Mouse (Mus musculus): ENCODE data around the gene Eipr1. TPM values are rescaled to one million over a fixed set of nuclear protein-coding genes. Genes with fewer than 3 reads are reported as not detected.

The Eipr1 gene
- polyA plus RNA-seq, 1 experiment: 31.4 TPM

DNA sequence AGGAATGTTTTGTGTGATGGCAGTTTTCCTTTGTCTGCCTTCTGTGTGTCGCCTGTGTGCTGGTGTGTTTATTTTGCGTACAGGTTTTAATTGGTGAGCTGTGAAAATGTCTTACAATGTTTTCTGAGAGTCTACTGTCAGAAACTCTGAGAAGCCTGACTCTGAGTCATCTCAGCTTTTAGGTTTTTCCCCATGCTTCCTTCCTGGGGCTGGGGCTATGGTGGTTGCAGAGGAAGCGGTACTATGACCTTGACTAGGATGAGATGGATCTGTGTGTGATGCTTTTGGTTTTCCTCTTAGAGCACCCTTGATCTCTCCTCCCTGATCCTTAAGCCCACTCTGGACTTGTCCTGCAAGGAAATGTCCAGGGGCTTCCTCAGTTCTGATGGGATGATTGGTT lies 84.1 kb downstream of the Eipr1 start:
- no peak for TF ChIP-seq GATA1 (IDR thresholded peaks at IDR 0.05; ENCODE audit: low read length)

DNA sequence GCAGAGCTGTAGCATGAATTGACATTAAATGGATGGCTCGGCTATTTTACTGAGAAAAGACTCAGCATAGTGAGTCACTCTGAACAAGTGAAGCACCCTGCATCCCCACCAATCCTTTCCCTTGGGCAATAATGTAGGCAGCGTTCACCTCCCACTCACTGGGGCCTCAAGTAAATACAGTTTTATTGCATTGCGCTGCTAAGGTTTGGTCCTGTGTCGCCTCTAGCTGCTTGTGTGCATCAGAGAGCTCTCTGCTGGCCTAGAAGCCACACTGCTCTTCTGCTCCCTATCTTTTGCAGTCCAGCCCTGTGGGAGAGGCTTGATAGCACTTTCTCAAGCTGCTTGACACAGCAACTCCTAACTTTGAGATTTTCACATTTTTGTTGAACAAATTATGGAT lies 86.7 kb downstream of the Eipr1 start:
- TF ChIP-seq GATA1 (IDR thresholded peaks at IDR 0.05; ENCODE audit: low read length): no peak

GRCm38 (mm10) chr12:28838971-28839370 lies 87.4 kb downstream of the Eipr1 start:
- no peak for TF ChIP-seq GATA1 (IDR thresholded peaks at IDR 0.05; ENCODE audit: low read length)

DNA sequence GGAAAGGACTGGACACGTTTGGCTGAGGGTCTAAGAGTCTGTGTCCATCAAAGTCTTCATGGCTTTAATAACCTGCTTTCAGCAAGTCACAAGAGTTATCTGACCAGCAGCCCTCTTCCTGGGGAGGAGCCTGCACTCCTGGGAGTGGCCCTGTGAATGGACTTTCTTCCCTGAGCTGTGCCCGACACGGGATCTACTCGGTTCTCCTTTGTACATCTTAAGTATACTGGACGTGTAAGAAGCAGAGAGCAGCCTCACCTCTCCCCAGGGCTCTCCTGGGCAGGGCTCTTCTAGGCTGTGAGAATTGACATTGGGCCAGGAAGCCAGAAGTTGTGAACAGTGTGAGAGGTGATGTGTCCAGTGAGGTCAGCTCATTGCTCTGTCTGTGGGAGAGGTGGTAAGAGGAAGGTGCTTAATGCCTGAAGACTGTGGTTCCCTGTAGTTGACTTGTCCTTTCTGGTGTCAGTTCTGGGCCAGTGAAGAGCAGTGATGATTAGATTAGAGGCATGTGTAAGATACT lies 89.6 kb downstream of the Eipr1 start:
- TF ChIP-seq GATA1 (IDR thresholded peaks at IDR 0.05; ENCODE audit: low read length): no peak

GRCm38 (mm10) chr12:28845811-28846210 lies 94.2 kb downstream of the Eipr1 start:
- no peak for TF ChIP-seq GATA1 (IDR thresholded peaks at IDR 0.05; ENCODE audit: low read length)

DNA sequence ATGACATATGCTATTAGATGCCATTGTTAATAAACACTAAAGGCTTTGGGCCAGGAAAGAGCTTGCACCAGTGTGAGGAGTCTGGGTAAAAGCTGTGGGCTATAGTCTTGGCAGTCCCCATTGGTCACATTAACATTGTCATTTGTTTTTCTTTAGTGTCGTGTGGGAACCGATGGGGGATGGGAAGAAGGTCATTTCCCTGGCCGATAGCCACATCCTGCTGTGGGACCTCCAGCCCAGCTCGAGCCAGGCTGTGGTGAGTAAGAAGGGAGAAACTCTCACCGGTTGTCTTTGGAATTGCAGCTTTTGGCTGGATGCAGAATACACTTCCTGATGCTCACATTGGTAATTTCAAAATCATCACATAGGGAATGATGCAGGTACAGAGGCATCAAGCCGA lies 95.8 kb downstream of the Eipr1 start:
- TF ChIP-seq GATA1 (IDR thresholded peaks at IDR 0.05; ENCODE audit: low read length): no peak

DNA sequence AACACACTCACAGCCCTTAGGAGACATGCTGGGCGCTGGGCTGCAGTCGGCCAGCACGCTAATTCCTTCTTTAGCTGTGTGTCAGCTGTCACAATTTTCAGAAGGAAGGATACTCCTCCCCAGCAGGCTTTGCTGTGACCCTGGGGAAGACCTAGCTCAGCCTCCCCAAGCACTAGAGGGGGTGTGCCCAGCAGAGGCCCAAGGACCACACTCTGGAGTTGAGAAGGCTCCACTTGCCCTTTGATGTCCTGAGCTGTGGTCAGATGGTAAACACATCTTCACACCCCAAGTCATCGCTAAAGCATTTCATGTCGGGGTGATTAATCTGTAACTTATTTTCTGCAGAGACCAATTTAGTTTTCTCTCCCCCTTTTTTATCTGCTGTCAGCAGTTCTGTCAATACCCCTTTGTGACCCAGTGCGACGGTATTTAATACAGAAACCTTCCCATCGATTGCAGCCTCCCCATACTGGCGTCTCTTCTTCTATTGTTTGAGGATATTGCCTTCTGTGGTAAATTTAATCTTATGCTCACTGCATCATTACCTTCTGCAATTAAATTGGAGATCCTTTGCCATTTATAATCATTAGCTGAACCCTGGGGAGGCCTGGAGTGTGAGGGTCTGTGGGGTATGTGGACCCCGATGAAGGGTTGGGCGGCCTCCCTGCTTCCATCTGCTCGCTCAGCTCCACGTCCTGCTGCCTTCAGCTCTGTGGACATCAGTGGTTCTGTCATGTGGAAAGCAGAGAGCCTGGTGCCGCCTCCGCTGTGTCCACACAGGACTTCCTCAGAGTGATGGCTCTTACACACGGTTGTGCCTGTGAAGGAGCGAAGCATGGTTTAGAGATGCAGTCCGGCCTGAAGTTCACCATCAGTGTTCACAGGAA lies 97.4 kb downstream of the Eipr1 start:
- TF ChIP-seq GATA1 (IDR thresholded peaks at IDR 0.05; ENCODE audit: low read length): no peak

- no peak for TF ChIP-seq GATA1 (IDR thresholded peaks at IDR 0.05; ENCODE audit: low read length)
These were observed 108.1 kb downstream of the Eipr1 start for GRCm38 (mm10) chr12:28859495-28860263.

GRCm38 (mm10) chr12:28860264-28860560 lies 108.6 kb downstream of the Eipr1 start:
- no peak for TF ChIP-seq GATA1 (IDR thresholded peaks at IDR 0.05; ENCODE audit: low read length)

- no peak for TF ChIP-seq GATA1 (IDR thresholded peaks at IDR 0.05; ENCODE audit: low read length)
These were observed 111.7 kb downstream of the Eipr1 start for GRCm38 (mm10) chr12:28863260-28863659.

GRCm38 (mm10) chr12:28866121-28866520 lies 114.5 kb downstream of the Eipr1 start:
- no peak for TF ChIP-seq GATA1 (IDR thresholded peaks at IDR 0.05; ENCODE audit: low read length)

DNA sequence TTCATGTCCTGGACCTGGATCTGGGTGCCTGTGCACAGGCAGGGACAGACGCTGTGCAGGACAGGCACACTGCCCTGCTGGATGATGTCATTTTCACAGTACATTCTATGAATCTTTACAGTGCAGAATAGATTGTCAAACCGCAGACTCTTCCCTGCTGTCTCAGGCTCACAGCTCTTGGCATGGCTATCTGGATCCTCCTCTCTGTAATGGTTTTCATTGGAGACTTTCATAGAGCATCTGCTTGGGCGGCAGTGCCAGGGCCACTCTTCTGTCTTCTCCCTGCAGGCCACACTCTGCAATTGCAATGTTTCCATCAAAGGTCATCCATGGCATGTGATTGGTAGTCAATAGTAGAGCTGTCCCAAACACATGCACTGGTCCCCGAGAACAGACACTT lies 117.2 kb downstream of the Eipr1 start:
- no peak for TF ChIP-seq GATA1 (IDR thresholded peaks at IDR 0.05; ENCODE audit: low read length)

- no peak for TF ChIP-seq GATA1 (IDR thresholded peaks at IDR 0.05; ENCODE audit: low read length)
These were observed 120.7 kb downstream of the Eipr1 start for GRCm38 (mm10) chr12:28872271-28872670.

DNA sequence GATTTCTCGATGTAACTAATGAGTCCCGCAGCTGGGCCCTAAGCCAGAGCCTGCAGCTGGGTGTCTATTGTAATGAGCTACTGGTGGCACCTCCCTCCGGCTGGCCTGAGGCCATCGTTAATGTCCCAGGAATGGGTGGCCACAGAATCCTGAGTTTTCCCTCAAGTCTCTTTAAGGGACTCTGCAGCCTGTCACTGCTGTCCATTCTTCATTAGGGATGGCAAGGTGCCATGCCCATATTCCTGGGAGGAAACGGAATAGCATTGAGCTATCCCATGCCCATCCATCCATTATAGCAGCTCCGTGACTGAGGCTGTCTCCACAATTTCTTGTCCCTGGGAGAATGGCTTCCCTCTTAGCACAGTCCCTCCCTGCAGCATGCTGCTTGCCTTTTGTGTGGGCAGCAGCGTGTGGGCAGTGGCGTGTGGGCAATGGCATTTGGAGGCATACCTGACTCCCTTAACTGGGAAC lies 123.2 kb downstream of the Eipr1 start:
- no peak for TF ChIP-seq GATA1 (IDR thresholded peaks at IDR 0.05; ENCODE audit: low read length)

DNA sequence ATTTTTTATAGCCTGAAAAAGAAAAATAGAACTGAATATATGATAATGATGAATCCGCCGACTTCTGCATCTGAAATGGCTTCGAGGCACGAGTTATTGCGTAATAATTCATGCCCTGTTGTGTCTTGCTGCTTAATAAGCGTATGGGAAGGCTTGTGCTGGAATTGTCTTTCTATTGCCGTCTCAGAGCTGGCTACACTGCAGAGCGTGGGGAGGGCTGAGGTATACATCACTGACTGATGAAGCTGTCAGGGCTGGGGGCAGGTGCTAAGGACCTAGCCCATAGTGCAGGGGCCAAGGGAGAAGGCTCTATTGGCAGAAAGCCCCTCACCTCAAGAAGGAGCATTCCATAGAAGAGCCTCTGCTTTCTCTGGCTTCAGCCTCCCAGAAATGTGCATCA lies 123.9 kb downstream of the Eipr1 start:
- no peak for TF ChIP-seq GATA1 (IDR thresholded peaks at IDR 0.05; ENCODE audit: low read length)

DNA sequence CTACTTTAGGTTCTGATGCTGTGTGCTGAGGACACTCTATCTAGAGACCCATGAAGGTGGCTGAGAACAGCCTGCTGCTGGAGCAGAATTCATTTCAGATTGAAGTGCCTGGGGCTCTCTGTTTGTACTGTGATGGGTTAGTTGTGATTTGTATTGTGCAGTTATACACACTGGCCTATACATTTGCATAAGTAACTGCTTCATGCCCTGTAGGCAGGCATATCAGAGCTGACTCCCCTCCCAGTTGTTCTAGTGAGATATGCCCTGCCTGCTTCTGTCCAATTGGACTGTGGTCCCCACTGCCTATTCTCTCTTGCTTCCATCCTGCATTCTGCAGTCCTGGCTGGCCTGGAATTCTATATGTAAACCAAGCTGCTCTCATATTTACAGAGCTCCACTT lies 128.9 kb downstream of the Eipr1 start:
- no peak for TF ChIP-seq GATA1 (IDR thresholded peaks at IDR 0.05; ENCODE audit: low read length)

Measured in G1E-ER4 (cell line).